Mouse (Mus musculus) T-helper 1 cell (primary cell): ENCODE measurements at regions not wholly inside any gene's neighbourhood (a gene's known extent, or its start where the extent isn't known, plus 50 kb on each side); places are given as distances from the start of the nearest gene placed in this dataset.

Experiments used
- in situ Hi-C: fragments of 300-600 bp; cut with MboI, MseI; formaldehyde crosslinking; loops from one replicate; pipeline ENCODE4 v1.15.1; 2025; ENCODE audit warnings: high pct_unique_total_duplicates

GRCm38 (mm10) chr10:7268386-7269033 is 56.5 kb upstream of the Cnksr3 start:
- in situ Hi-C loops, result no loop called here

- in situ Hi-C loops, result no loop called here
Measured at GRCm38 (mm10) chr10:7267903-7268302, 55.9 kb upstream of the Cnksr3 start.

GRCm38 (mm10) chr10:7267106-7267505 is 55.1 kb upstream of the Cnksr3 start:
- in situ Hi-C loops, result no loop called here

- in situ Hi-C loops, result no loop called here
Measured at GRCm38 (mm10) chr10:7265412-7265811, 53.4 kb upstream of the Cnksr3 start.

- in situ Hi-C loops, result no loop called here
Measured at GRCm38 (mm10) chr10:7264721-7265120, 52.7 kb upstream of the Cnksr3 start.
